Mouse (Mus musculus) urinary bladder, postnatal 25 days (tissue): Measurements from ENCODE around the gene Pklr.
A peak's percentile ranks its signal among the peaks of the same experiment; 100 is the strongest.

Source experiments
- DNase-seq: peaks from one replicate; pipeline ENCODE4 v3.0.0; 2022; ENCODE audit warnings: low spot score

The Pklr gene

GRCm38 (mm10) chr3:89164506-89165267 lies 28.7 kb downstream of the Pklr start, which contains the start of gene Clk2:
Gene Clk2 (plus strand): TSS chr3:89164795.
- DNase-seq: peak; percentile 92

- DNase-seq: no peak
Measured at GRCm38 (mm10) chr3:89165268-89165870, 29.4 kb downstream of the Pklr start.

- no peak for DNase-seq
Measured at GRCm38 (mm10) chr3:89166945-89167344, 31.0 kb downstream of the Pklr start.

DNA sequence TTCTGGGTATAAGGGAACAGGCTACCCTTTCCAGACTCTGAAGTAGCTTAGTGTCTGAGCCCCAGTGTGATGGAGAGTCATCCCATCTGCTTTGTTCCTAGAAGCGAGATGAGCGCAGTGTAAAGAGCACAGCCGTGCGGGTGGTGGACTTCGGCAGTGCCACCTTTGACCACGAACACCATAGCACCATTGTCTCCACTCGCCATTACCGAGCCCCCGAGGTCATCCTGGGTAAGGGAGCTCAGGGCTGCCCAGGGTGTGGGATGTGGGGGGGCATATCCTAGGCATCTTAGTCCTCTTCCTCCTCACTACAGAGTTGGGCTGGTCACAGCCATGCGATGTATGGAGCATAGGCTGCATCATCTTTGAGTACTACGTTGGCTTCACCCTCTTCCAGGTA lies 38.9 kb downstream of the Pklr start:
- DNase-seq: no peak

GRCm38 (mm10) chr3:89175544-89175943 lies 39.6 kb downstream of the Pklr start:
- no peak for DNase-seq

DNA sequence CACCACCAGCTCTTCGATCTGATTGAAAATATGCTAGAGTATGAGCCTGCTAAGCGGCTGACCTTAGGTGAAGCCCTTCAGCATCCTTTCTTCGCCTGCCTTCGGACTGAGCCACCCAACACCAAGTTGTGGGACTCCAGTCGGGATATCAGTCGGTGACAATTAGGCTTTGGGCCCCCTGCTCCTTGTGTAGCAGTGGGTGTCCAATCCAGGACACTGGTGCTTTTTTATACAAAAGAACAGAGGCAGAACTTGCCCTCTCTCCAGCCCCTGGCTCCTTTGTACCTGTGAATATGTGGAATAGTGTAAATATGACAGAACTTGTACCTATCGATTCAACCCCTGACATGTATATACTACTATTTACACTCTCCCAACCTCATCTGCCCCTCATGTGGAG lies 40.5 kb downstream of the Pklr start:
- no peak for DNase-seq

DNA sequence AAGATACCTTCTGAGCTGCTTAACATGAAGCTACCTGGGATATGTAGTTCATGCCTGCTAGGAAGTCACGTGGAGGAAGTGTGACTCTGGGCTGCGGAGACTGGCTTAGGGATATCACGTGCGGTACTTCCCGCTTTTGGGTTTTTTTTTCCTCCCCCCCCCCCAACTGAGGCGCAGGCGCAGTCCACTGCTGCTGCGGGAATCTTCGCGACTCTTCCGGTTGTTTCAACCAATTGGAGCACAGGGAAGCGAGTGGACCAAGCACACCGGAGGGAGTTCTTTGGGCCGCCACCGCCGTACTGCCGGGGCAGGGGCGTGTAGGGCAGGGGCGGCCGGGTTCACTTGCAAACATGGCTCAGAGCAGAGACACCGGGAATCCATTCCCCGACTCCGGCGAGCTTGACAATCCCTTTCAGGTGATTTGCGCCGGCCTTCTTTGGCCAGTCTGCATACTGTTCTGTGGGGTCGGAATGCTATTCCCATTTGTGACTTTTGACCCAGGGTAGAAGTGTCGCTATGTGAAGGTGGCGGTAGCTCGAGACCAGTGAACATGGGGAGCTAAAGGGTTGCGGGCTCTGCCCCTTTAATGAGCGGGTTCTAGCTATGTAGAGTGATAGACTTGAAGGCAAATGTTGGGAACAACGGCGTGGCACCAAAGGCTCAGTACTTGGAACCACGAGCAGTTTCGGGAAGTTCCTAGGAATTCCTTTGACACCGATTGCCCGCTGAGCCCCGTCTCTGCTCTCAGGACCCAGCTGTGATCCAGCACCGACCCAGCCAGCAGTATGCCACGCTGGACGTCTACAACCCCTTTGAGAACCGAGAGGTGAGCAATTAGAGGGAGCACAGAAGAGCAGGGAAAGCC lies 41.5 kb downstream of the Pklr start, which contains the start of gene Scamp3:
TSS of gene Scamp3 (plus strand) at position 232 of the 865 bp plus-strand sequence.
- peak; percentile 76 for DNase-seq

- DNase-seq: no peak
Measured at GRCm38 (mm10) chr3:89178107-89178385, 42.1 kb downstream of the Pklr start.

DNA sequence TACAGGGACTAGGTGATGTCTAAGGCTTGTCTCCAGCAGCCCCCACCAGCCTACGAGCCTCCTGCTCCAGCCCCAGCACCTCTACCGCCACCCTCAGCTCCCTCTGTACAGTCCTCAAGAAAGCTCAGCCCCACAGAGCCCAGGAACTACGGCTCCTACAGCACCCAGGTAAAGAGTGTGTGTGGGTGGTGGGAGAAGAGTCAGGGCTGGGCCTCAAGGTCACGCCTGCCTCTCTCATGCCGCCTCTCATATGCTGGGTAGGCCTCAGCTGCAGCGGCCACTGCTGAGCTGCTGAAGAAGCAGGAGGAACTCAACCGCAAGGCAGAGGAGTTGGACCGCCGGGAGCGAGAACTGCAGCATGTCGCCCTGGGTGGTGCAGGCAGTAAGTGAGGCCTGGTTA lies 43.1 kb downstream of the Pklr start:
- DNase-seq: no peak

- DNase-seq: no peak
Measured at GRCm38 (mm10) chr3:89181749-89182500, 46.0 kb downstream of the Pklr start.

GRCm38 (mm10) chr3:89182531-89183057 lies 46.7 kb downstream of the Pklr start:
- DNase-seq: no peak

- DNase-seq: peak; percentile 66
Measured at GRCm38 (mm10) chr3:89183058-89183958, 47.4 kb downstream of the Pklr start, which contains the start of gene Fam189b. Gene Fam189b (plus strand): TSS chr3:89183143.

GRCm38 (mm10) chr3:89183959-89184315 lies 48.0 kb downstream of the Pklr start:
- no peak for DNase-seq

DNA sequence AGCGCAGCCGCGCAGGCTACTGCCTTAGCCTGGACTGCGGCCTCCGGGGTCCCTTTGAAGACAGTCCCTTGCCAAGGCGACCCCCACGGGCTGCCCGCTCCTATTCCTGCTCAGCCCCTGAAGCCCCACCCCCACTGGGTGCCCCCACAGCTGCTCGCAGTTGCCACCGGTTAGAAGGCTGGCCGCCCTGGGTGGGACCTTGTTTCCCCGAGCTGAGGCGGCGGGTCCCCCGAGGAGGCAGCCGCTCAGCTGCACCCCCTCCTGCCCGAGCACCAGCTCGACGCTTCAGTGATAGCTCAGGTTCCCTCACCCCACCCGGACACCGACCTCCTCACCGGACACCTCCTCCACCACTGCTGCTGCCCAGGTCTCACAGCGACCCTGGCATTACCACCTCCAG lies 51.3 kb downstream of the Pklr start:
- no peak for DNase-seq

GRCm38 (mm10) chr3:89187690-89188477 lies 51.9 kb downstream of the Pklr start:
- no peak for DNase-seq

GRCm38 (mm10) chr3:89188478-89188875 lies 52.5 kb downstream of the Pklr start:
- no peak for DNase-seq

DNA sequence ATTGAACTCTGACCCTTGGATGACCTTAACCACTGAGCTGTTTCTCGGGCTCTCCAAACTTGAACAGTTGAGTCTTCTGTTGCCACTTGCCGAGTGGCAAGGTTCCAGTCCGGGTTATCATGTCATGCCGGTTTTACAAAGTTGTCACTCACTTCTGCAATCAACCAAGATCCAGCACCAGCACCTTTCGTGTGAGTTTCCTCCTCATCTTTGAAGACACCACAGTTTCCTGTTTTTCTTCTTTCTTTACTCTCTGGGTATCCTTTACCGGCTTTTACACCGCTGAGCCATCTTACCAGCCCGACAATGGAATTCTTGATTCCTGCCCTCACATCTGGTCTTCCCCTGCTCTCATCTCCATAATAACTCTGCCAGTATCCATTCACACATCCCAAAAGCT lies 54.5 kb downstream of the Pklr start:
- no peak for DNase-seq

DNA sequence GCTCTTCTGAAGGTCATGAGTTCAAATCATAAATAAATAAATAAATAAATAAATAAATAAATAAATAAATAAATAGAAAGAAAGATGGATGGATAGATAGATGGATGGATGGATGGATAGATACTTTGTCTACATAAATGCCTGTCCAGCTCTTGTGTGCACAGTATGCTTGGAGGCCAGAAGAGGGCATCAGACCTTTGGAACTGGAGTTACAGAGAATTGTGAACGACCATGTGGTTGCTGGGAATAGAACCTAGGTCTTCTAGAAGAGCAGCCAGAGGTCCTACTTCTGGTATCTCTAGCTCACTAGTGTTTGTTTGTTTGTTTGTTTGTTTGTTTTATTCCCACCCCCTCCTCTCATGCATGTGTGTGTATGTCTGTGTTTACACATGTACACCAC lies 57.4 kb downstream of the Pklr start:
- no peak for DNase-seq

DNA sequence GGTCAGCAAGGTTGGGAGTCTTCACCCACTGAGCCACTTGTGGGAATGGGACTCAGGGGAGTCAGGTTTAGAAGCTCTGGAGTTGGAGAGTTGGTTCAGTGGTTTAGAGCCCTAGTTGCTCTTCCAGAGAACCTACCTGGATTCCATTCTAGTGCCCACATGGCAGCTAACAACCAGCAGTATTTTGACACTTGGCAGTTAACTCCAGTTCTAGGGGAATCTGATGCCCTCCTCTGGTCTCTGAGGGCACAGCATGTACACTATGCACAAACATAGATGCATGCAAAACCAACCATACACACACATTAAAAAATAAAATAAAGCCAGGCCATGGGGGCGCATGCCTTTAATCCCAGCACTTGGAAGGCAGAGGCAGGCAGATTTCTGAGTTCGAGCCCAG lies 57.9 kb downstream of the Pklr start:
- no peak for DNase-seq
